Comparison of ENCODE assay signal across 32 mouse cellular contexts in the genomic region with DNA sequence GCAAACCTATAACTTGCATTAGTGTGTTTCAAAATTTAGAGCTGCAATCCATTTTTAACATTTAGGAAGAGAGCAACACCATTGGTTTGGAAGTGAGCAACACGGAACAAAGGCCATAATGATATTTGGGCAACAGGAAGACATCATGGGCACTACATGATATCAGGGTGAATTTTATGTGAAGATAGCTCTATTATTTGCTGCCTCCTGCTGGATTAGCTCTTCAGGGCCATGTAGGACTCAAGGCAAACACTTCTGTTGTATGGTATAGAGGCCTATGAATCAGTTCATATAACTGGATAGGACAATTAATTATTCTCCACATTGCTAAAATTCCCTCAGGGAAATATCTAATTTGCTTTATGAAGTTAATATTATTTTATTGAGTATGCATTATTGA.
"Had no signal": no experiment of that assay in that cellular context is flagged by ENCODE, and none has a peak within 500 bp of the region (broad histone marks: within the 10 kb centered on the region; RNA-seq: fewer than 3 reads in every experiment).

No protein-coding gene starts in this region.

- H3K36me3 ChIP-seq: limb, embryonic 10.5 days; limb, embryonic 12.5 days; limb, embryonic 13.5 days; limb, embryonic 15.5 days; liver, embryonic 12.5 days; liver, embryonic 13.5 days; liver, embryonic 15.5 days; lung, embryonic 15.5 days; midbrain, embryonic 10.5 days; midbrain, embryonic 12.5 days; midbrain, embryonic 13.5 days; midbrain, embryonic 15.5 days; neural tube, embryonic 12.5 days had no signal

- H3K27ac ChIP-seq: limb, embryonic 10.5 days; limb, embryonic 12.5 days; limb, embryonic 13.5 days; limb, embryonic 15.5 days; liver, embryonic 12.5 days; liver, embryonic 13.5 days; liver, embryonic 14.5 days; liver, embryonic 15.5 days; lung, embryonic 15.5 days; macrophage; midbrain, embryonic 10.5 days; midbrain, embryonic 12.5 days; midbrain, embryonic 13.5 days; midbrain, embryonic 15.5 days; neural tube, embryonic 12.5 days had no signal

- H3K4me3 ChIP-seq: limb, embryonic 10.5 days; limb, embryonic 12.5 days; limb, embryonic 13.5 days; limb, embryonic 15.5 days; liver, embryonic 12.5 days; liver, embryonic 13.5 days; liver, embryonic 15.5 days; lung, embryonic 15.5 days; megakaryocyte, embryonic 14.5 days; midbrain, embryonic 10.5 days; midbrain, embryonic 12.5 days; midbrain, embryonic 13.5 days; midbrain, embryonic 15.5 days; myocyte; neural tube, embryonic 12.5 days had no signal

- H3K9ac ChIP-seq: limb, embryonic 12.5 days; limb, embryonic 13.5 days; limb, embryonic 15.5 days; liver, embryonic 12.5 days; liver, embryonic 13.5 days; liver, embryonic 14.5 days; liver, embryonic 15.5 days; liver, postnatal 0 days; lung, embryonic 14.5 days; lung, embryonic 15.5 days; midbrain, embryonic 12.5 days; midbrain, embryonic 13.5 days; midbrain, embryonic 15.5 days; neural tube, embryonic 12.5 days had no signal

- H3K4me1 ChIP-seq: liver, embryonic 12.5 days; liver, embryonic 13.5 days; liver, embryonic 15.5 days; lung, embryonic 15.5 days; megakaryocyte, embryonic 14.5 days; midbrain, embryonic 10.5 days; midbrain, embryonic 12.5 days; midbrain, embryonic 13.5 days; midbrain, embryonic 15.5 days; neural tube, embryonic 12.5 days had no signal

- ATAC-seq: liver, embryonic 12.5 days; liver, postnatal 0 days; lung, postnatal 0 days; midbrain, embryonic 13.5 days; midbrain, embryonic 15.5 days; midbrain, embryonic 16.5 days had no signal

- DNase-seq: left cerebral cortex, postnatal 4 days; liver; liver, embryonic 13.5 days; liver, postnatal 0 days; lung, adult 18-20 months; lung, adult 2 months; lung, embryonic 14.5 days; lung, postnatal 10 days; lung, postnatal 14 days; lung, postnatal 36 days; lung, postnatal 4 days; midbrain, embryonic 14.5 days had no signal

- H3K9me3 ChIP-seq: limb, embryonic 10.5 days; limb, embryonic 12.5 days; limb, embryonic 13.5 days; limb, embryonic 15.5 days; liver, embryonic 12.5 days; liver, embryonic 13.5 days; liver, embryonic 15.5 days; lung, embryonic 15.5 days; megakaryocyte, embryonic 14.5 days; midbrain, embryonic 10.5 days; midbrain, embryonic 12.5 days; midbrain, embryonic 13.5 days; midbrain, embryonic 15.5 days; neural tube, embryonic 12.5 days had no signal

- H3K27me3 ChIP-seq: limb, embryonic 12.5 days; limb, embryonic 13.5 days; limb, embryonic 15.5 days; liver, embryonic 12.5 days; liver, embryonic 13.5 days; liver, embryonic 15.5 days; lung, embryonic 15.5 days; megakaryocyte, embryonic 14.5 days; midbrain, embryonic 12.5 days; midbrain, embryonic 13.5 days; midbrain, embryonic 15.5 days; neural tube, embryonic 12.5 days had no signal

- H3K4me2 ChIP-seq: limb, embryonic 12.5 days; limb, embryonic 13.5 days; limb, embryonic 15.5 days; liver, embryonic 11.5 days; liver, embryonic 12.5 days; liver, embryonic 13.5 days; liver, embryonic 15.5 days; lung, embryonic 14.5 days; lung, embryonic 15.5 days; midbrain, embryonic 11.5 days; midbrain, embryonic 12.5 days; midbrain, embryonic 13.5 days; midbrain, embryonic 15.5 days; neural tube, embryonic 12.5 days had no signal
